Mouse (Mus musculus) heart, embryonic 13.5 days (tissue): ENCODE results near the gene Mepe. TPM values are rescaled to one million over a fixed set of nuclear protein-coding genes. Genes with fewer than 3 reads are reported as not detected.

Experiments
- ATAC-seq: fragments of 200-750 bp; cut with Nextera tagmentation; 2 replicates; pipeline ENCODE4 v1.8.0; 2017; ENCODE audit warnings: moderate TSS enrichment; ENCODE audit not compliant: insufficient number of reproducible peaks, low FRiP score, low TSS enrichment; ENCODE audit errors: extremely low read depth
- H3K27ac ChIP-seq: fragments of 300-500 bp; sonication (generic); replicated peaks from 2 replicates; pipeline ENCODE4 v1.5.1; 2015; ENCODE audit warnings: moderate library complexity, mild to moderate bottlenecking, inconsistent platforms
- H3K27me3 ChIP-seq: fragments of 300-500 bp; sonication (generic); replicated peaks from 2 replicates; pipeline ENCODE4 v1.6.1; 2015; ENCODE audit warnings: mild to moderate bottlenecking, inconsistent platforms
- H3K36me3 ChIP-seq: fragments of 300-500 bp; sonication (generic); 2 replicates; pipeline ENCODE4 v1.6.1; 2015; ENCODE audit warnings: mild to moderate bottlenecking, inconsistent platforms
- H3K4me1 ChIP-seq: fragments of 300-500 bp; sonication (generic); 2 replicates; pipeline ENCODE4 v1.6.1; 2015; ENCODE audit warnings: inconsistent platforms
- H3K4me2 ChIP-seq: fragments of 300-500 bp; sonication (generic); 2 replicates; pipeline ENCODE4 v1.6.1; 2015; ENCODE audit warnings: inconsistent platforms, mild to moderate bottlenecking, moderate library complexity
- H3K4me3 ChIP-seq: fragments of 300-500 bp; sonication (generic); 2 replicates; pipeline ENCODE4 v1.5.1; 2015; ENCODE audit warnings: moderate library complexity, mild to moderate bottlenecking, inconsistent platforms
- H3K9ac ChIP-seq: fragments of 300-500 bp; sonication (generic); 2 replicates; pipeline ENCODE4 v1.6.1; 2015; ENCODE audit warnings: inconsistent platforms, mild to moderate bottlenecking, moderate library complexity
- H3K9me3 ChIP-seq: fragments of 300-500 bp; sonication (generic); 2 replicates; pipeline ENCODE4 v1.6.1; 2016; ENCODE audit warnings: inconsistent platforms
- WGBS: fragments of 180-500 bp; shearing (Covaris S2); methylation state at CpG from one replicate; pipeline ENCODE4 v1.1.7; 2015; ENCODE audit warnings: mixed read lengths; 5-methylcytosine and 5-hydroxymethylcytosine counted together
- microRNA-seq: library from miRNA; unstranded; fragments of <30 nt; microRNA quantifications from one replicate; pipeline ENCODE4, GENCODE M21; 2016
- polyA plus RNA-seq: library from polyadenylated mRNA; unstranded; fragments of >200 nt; fragmentation: Nextera tagmentation; extraction: Ambion mirVana; gene quantifications from 2 replicates; pipeline ENCODE4 v1.2.1, GENCODE M21; 2015

The Mepe gene
- polyA plus RNA-seq, 1 experiment from 2014 or later: not detected

DNA sequence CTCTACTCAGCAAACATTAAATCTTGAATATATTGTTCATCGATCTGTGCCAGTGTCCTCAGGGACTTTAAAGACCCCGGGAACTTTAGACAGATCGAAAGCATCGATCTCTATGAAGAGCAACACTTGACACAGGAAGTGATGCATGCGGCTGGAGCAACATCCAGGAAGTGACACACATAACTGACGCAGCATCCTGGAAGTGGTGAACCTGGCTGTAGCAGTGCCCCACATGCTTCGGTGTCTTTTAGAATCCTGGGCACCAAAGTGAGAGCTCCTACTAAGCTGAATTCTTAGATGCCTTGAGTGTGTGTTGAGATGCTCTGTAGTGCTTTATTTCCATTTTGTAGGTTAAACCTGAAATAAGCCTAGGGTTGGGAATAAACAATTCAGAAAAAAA is 59.4 kb downstream of the Mepe start:
- Histone ChIP-seq H3K4me2 (no peak overlapping the region), H3K4me1 (no peaks in the 10 kb centered on the region), H3K36me3 (no peaks in the 10 kb centered on the region), H3K9me3 (no peaks in the 10 kb centered on the region), H3K4me3 (no peak overlapping the region), H3K27ac (no peak overlapping the region), H3K27me3 (no peaks in the 10 kb centered on the region), H3K9ac (no peak overlapping the region)
- WGBS: 80% methylated on average over 7 of the region's 7 CpGs
- ATAC-seq: no peak

DNA sequence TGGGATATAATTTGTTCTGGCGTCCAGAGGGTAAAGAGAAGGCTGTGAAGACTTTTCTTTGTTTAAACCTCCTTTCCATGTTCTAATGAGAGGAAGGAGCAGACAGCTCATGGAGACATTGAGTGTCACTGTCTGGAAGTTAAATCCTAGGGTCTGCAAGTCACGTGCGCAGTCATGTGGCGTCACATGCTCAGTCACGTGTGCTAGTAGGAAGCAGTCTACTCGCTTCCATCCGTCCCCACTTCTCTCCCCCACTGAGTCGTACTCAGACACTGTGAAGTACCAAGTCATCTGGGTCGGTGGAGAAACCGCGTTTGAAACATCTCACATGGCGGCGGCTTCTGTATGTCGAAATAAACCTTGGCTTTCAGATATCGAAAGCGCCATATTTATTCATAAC is 60.4 kb downstream of the Mepe start:
- H3K27ac ChIP-seq: no peak overlapping the region
- WGBS: 84% methylated on average over 16 of the region's 16 CpGs
- H3K4me2 ChIP-seq: no peak overlapping the region
- H3K4me3 ChIP-seq: no peak overlapping the region
- no peaks in the 10 kb centered on the region for H3K9me3 ChIP-seq
- H3K27me3 ChIP-seq: no peaks in the 10 kb centered on the region
- ATAC-seq: no peak
- no peak overlapping the region for H3K9ac ChIP-seq
- no peaks in the 10 kb centered on the region for H3K36me3 ChIP-seq
- H3K4me1 ChIP-seq: no peaks in the 10 kb centered on the region

DNA sequence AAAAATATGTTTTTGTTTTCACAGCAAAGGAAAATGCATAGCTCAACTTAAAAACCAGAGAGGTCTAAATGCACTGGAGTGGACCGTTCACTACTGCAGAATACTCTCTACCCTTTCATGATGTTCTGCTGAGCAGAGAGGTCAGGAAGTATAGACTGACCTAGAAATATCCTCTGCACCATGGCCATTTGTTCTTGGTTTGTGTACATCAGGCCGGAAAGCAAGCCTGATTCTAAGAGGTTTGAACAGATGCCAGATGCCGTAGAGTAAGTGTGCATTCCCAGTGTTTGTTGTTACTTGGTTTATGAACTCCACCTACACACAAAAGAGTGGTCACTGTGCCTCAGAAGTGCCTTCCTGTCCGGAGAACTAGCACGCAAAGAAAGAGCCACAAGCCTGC is 61.8 kb downstream of the Mepe start:
- H3K36me3 ChIP-seq: no peaks in the 10 kb centered on the region
- no peaks in the 10 kb centered on the region for H3K27me3 ChIP-seq
- no peaks in the 10 kb centered on the region for H3K9me3 ChIP-seq
- no peak overlapping the region for H3K9ac ChIP-seq
- no peak overlapping the region for H3K27ac ChIP-seq
- no peak overlapping the region for H3K4me2 ChIP-seq
- no peaks in the 10 kb centered on the region for H3K4me1 ChIP-seq
- no peak overlapping the region for H3K4me3 ChIP-seq
- no peak for ATAC-seq
- WGBS: 69% methylated on average over 5 of the region's 5 CpGs

Small RNA genes within 50 kb of the gene (microRNA-seq; reads per million reads assigned to microRNA genes)
- not detected for gene Gm23616

Other genes starting within 250 kb of the Mepe start
- not detected in 2 replicates for gene Gm17660, start 247.7 kb upstream of the Mepe start, polyA plus RNA-seq
- 45.7 and 47.3 TPM in 2 replicates for gene Sparcl1, start 211.6 kb upstream of the Mepe start, polyA plus RNA-seq
- not detected in 2 replicates for gene Dspp, start 154.6 kb upstream of the Mepe start, polyA plus RNA-seq
- 0.05 and 0.06 TPM in 2 replicates for gene Dmp1, start 122.7 kb upstream of the Mepe start, polyA plus RNA-seq
- gene Ibsp, start 26.2 kb upstream of the Mepe start, polyA plus RNA-seq: 0.06 and 0.17 TPM in 2 replicates
- gene Spp1, start 109.8 kb downstream of the Mepe start, polyA plus RNA-seq: 6.0 and 12.9 TPM in 2 replicates
- 7.2 and 7.9 TPM in 2 replicates for gene Pkd2, start 134.1 kb downstream of the Mepe start, polyA plus RNA-seq
- gene BC005561, start 183.0 kb downstream of the Mepe start, polyA plus RNA-seq: 6.5 and 6.6 TPM in 2 replicates